Mouse (Mus musculus) B cell, adult (primary cell): ENCODE results near the gene Agbl5. TPM values are rescaled to one million over a fixed set of nuclear protein-coding genes. Genes with fewer than 3 reads are reported as not detected.

ENCODE experiments used
- total RNA-seq: library from RNA; stranded (reverse); gene quantifications from 4 replicates; pipeline ENCODE4 v1.2.4, GENCODE M21; 2023; ENCODE audit not compliant: inconsistent age

Gene Agbl5
- total RNA-seq: 16.6 to 22.1 TPM (median 20.9 TPM) in 4 replicates

GRCm38 (mm10) chr5:30888337-30889087 is at the start of gene Agbl5:
TSS of gene Agbl5 (plus strand) at chr5:30888694.

GRCm38 (mm10) chr5:30867712-30868111 is 20.8 kb upstream of the Agbl5 start, which contains the start of gene Tmem214:
TSS of gene Tmem214 (plus strand) at chr5:30868012.

GRCm38 (mm10) chr5:30907413-30908059 is 19.0 kb downstream of the Agbl5 start, which contains the start of gene Ost4:
TSS of gene Ost4 (minus strand) at chr5:30907788.

GRCm38 (mm10) chr5:30913060-30913841 is 24.8 kb downstream of the Agbl5 start, which contains the start of gene Emilin1:
TSS of gene Emilin1 (plus strand) at chr5:30913402.

GRCm38 (mm10) chr5:30921256-30922033 is 33.0 kb downstream of the Agbl5 start, which contains the start of gene Khk:
TSS of gene Khk (plus strand) at chr5:30921431.

GRCm38 (mm10) chr5:30944956-30945781 is 56.7 kb downstream of the Agbl5 start, which contains the start of gene Cgref1:
TSS of gene Cgref1 (minus strand) at chr5:30945591.

Other genes starting within 250 kb of the Agbl5 start
- gene Slc35f6, start 240.8 kb upstream of the Agbl5 start, total RNA-seq: 47.8 to 61.4 TPM (median 55.9 TPM) in 4 replicates
- gene Cenpa, start 221.9 kb upstream of the Agbl5 start, total RNA-seq: 221 to 283 TPM (median 261 TPM) in 4 replicates
- not detected in 4 replicates for gene Dpysl5, start 177.1 kb upstream of the Agbl5 start, total RNA-seq
- 7.1 to 8.0 TPM (median 7.9 TPM) in 4 replicates for gene Mapre3, start 74.1 kb upstream of the Agbl5 start, total RNA-seq
- 41.6 to 48.8 TPM (median 46.7 TPM) in 4 replicates for gene Tmem214, start 20.7 kb upstream of the Agbl5 start, total RNA-seq
- 159 to 190 TPM (median 185 TPM) in 4 replicates for gene Ost4, start 19.1 kb downstream of the Agbl5 start, total RNA-seq
- gene Emilin1, start 24.7 kb downstream of the Agbl5 start, total RNA-seq: 0.94 to 2.2 TPM (median 1.3 TPM) in 4 replicates
- gene Khk, start 32.7 kb downstream of the Agbl5 start, total RNA-seq: 11.8 to 19.5 TPM (median 13.3 TPM) in 4 replicates
- gene Cgref1, start 56.9 kb downstream of the Agbl5 start, total RNA-seq: not detected in 4 replicates
- 173 to 178 TPM (median 174 TPM) in 4 replicates for gene Preb, start 71.7 kb downstream of the Agbl5 start, total RNA-seq
- 0.16 TPM in 1 of 4 replicates, not detected in the others for gene Tcf23, start 80.0 kb downstream of the Agbl5 start, total RNA-seq
- 34.7 to 50.5 TPM (median 41.7 TPM) in 4 replicates for gene Atraid, start 159.6 kb downstream of the Agbl5 start, total RNA-seq
- 9.7 to 14.3 TPM (median 10.6 TPM) in 4 replicates for gene Slc5a6, start 160.2 kb downstream of the Agbl5 start, total RNA-seq
- 57.4 to 64.3 TPM (median 61.9 TPM) in 4 replicates for gene Cad, start 166.1 kb downstream of the Agbl5 start, total RNA-seq
- gene Dnajc5g, start 217.6 kb downstream of the Agbl5 start, total RNA-seq: not detected in 4 replicates
- 0.22 to 1.9 TPM (median 0.54 TPM) in 3 of 4 replicates, not detected in the other for gene Slc30a3, start 219.5 kb downstream of the Agbl5 start, total RNA-seq
- not detected in 4 replicates for gene Trim54, start 228.0 kb downstream of the Agbl5 start, total RNA-seq